Mouse (Mus musculus) neural tube, embryonic 15.5 days (tissue): ENCODE measurements at regions not wholly inside any gene's neighbourhood (a gene's known extent, or its start where the extent isn't known, plus 50 kb on each side); places are given as distances from the start of the nearest gene placed in this dataset.

Source experiments
- ATAC-seq: fragments of 200-750 bp; cut with Nextera tagmentation; 2 replicates; pipeline ENCODE4 v1.8.0; 2017; ENCODE audit warnings: mild to moderate bottlenecking, moderate TSS enrichment, moderate library complexity; ENCODE audit not compliant: low FRiP score
- H3K27ac ChIP-seq: fragments of 300-500 bp; sonication (generic); replicated peaks from 2 replicates; pipeline ENCODE4 v1.5.1; 2015; ENCODE audit warnings: mild to moderate bottlenecking, inconsistent platforms
- H3K27me3 ChIP-seq: fragments of 300-500 bp; sonication (generic); replicated peaks from 2 replicates; pipeline ENCODE4 v1.6.1; 2015; ENCODE audit warnings: inconsistent platforms
- H3K36me3 ChIP-seq: fragments of 300-500 bp; sonication (generic); 2 replicates; pipeline ENCODE4 v1.6.1; 2015; ENCODE audit warnings: inconsistent platforms
- H3K4me1 ChIP-seq: fragments of 300-500 bp; sonication (generic); 2 replicates; pipeline ENCODE4 v1.6.1; 2015; ENCODE audit warnings: inconsistent platforms
- H3K4me2 ChIP-seq: fragments of 300-500 bp; sonication (generic); 2 replicates; pipeline ENCODE4 v1.6.1; 2015; ENCODE audit warnings: inconsistent platforms, mild to moderate bottlenecking, moderate library complexity
- H3K4me3 ChIP-seq: fragments of 300-500 bp; sonication (generic); replicated peaks from 2 replicates; pipeline ENCODE4 v1.5.1; 2015; ENCODE audit warnings: mild to moderate bottlenecking, inconsistent platforms
- H3K9ac ChIP-seq: fragments of 300-500 bp; sonication (generic); replicated peaks from 2 replicates; pipeline ENCODE4 v1.6.1; 2015; ENCODE audit warnings: mild to moderate bottlenecking, inconsistent platforms
- H3K9me3 ChIP-seq: fragments of 300-500 bp; sonication (generic); replicated peaks from 2 replicates; pipeline ENCODE4 v1.6.1; 2016; ENCODE audit warnings: inconsistent platforms
- WGBS: fragments of 180-500 bp; shearing (Covaris S2); methylation state at CpG from one replicate; pipeline ENCODE4 v1.1.7; 2015; ENCODE audit warnings: mixed read lengths; 5-methylcytosine and 5-hydroxymethylcytosine counted together

GRCm38 (mm10) chr1:183633810-183634209 is 215.8 kb downstream of the Hhipl2 start:
- Histone ChIP-seq H3K27ac (no peak overlapping the region), H3K9ac (no peak overlapping the region), H3K4me1 (no peaks in the 10 kb centered on the region), H3K36me3 (no peaks in the 10 kb centered on the region), H3K27me3 (no peaks in the 10 kb centered on the region), H3K4me2 (no peak overlapping the region), H3K4me3 (no peak overlapping the region), H3K9me3 (no peaks in the 10 kb centered on the region)
- no peak for ATAC-seq
- WGBS, result 83% methylated on average over 6 of the region's 6 CpGs

- 78% methylated on average over 1 of the region's 1 CpGs for WGBS
- Histone ChIP-seq H3K27me3 (no peaks in the 10 kb centered on the region), H3K4me1 (no peaks in the 10 kb centered on the region), H3K9ac (no peak overlapping the region), H3K9me3 (no peaks in the 10 kb centered on the region), H3K4me2 (no peak overlapping the region), H3K27ac (no peak overlapping the region), H3K4me3 (no peak overlapping the region), H3K36me3 (no peaks in the 10 kb centered on the region)
- no peak for ATAC-seq
Observed at GRCm38 (mm10) chr1:183634836-183635235, 216.8 kb downstream of the Hhipl2 start.

GRCm38 (mm10) chr1:183637214-183637613 is 219.2 kb downstream of the Hhipl2 start:
- WGBS, result 70% methylated on average over 8 of the region's 8 CpGs
- Histone ChIP-seq H3K4me1 (peaks cover 3% of the 10 kb centered on the region; the same call in 1 of the 2 replicates), H3K9me3 (no peaks in the 10 kb centered on the region), H3K9ac (no peak overlapping the region), H3K4me2 (no peak overlapping the region), H3K36me3 (no peaks in the 10 kb centered on the region), H3K27me3 (no peaks in the 10 kb centered on the region), H3K4me3 (no peak overlapping the region), H3K27ac (no peak overlapping the region)
- no peak for ATAC-seq

GRCm38 (mm10) chr1:183639332-183639731 is 221.3 kb downstream of the Hhipl2 start:
- Histone ChIP-seq H3K4me2 (no peak overlapping the region), H3K27me3 (no peaks in the 10 kb centered on the region), H3K9ac (no peak overlapping the region), H3K4me3 (no peak overlapping the region), H3K4me1 (peaks cover 3% of the 10 kb centered on the region; the same call in 1 of the 2 replicates), H3K27ac (no peak overlapping the region), H3K36me3 (no peaks in the 10 kb centered on the region), H3K9me3 (no peaks in the 10 kb centered on the region)
- 38% methylated on average over 7 of the region's 7 CpGs for WGBS
- ATAC-seq, result no peak

- no peak overlapping the region for H3K4me3 ChIP-seq
- H3K4me2 ChIP-seq, result no peak overlapping the region
- no peaks in the 10 kb centered on the region for H3K36me3 ChIP-seq
- no peak overlapping the region for H3K9ac ChIP-seq
- ATAC-seq, result no peak
- H3K27me3 ChIP-seq, result no peaks in the 10 kb centered on the region
- no peaks in the 10 kb centered on the region for H3K9me3 ChIP-seq
- H3K27ac ChIP-seq, result no peak overlapping the region; the same call in 1 of the 2 replicates
- peaks cover 3% of the 10 kb centered on the region; the same call in 1 of the 2 replicates for H3K4me1 ChIP-seq
- WGBS, result 55% methylated on average over 8 of the region's 8 CpGs
Observed at GRCm38 (mm10) chr1:183640568-183640967, 222.6 kb downstream of the Hhipl2 start.

- no peaks in the 10 kb centered on the region for H3K9me3 ChIP-seq
- 72% methylated on average over 2 of the region's 2 CpGs for WGBS
- no peak overlapping the region for H3K4me3 ChIP-seq
- H3K4me2 ChIP-seq, result no peak overlapping the region
- no peak overlapping the region for H3K27ac ChIP-seq
- H3K9ac ChIP-seq, result no peak overlapping the region
- peaks cover 3% of the 10 kb centered on the region; the same call in 1 of the 2 replicates for H3K4me1 ChIP-seq
- H3K27me3 ChIP-seq, result no peaks in the 10 kb centered on the region
- no peak for ATAC-seq
- H3K36me3 ChIP-seq, result no peaks in the 10 kb centered on the region
Observed at GRCm38 (mm10) chr1:183644001-183644400, 226.0 kb downstream of the Hhipl2 start.

GRCm38 (mm10) chr1:183653878-183654277 is 235.9 kb downstream of the Hhipl2 start:
- 79% methylated on average over 6 of the region's 6 CpGs for WGBS
- Histone ChIP-seq H3K36me3 (no peaks in the 10 kb centered on the region), H3K27ac (no peak overlapping the region), H3K9me3 (no peaks in the 10 kb centered on the region), H3K27me3 (no peaks in the 10 kb centered on the region), H3K9ac (no peak overlapping the region), H3K4me1 (no peaks in the 10 kb centered on the region), H3K4me3 (no peak overlapping the region), H3K4me2 (no peak overlapping the region)
- no peak for ATAC-seq

- H3K27ac ChIP-seq, result no peak overlapping the region
- H3K9ac ChIP-seq, result no peak overlapping the region
- H3K36me3 ChIP-seq, result no peaks in the 10 kb centered on the region
- WGBS, result 68% methylated on average over 5 of the region's 5 CpGs
- no peaks in the 10 kb centered on the region for H3K27me3 ChIP-seq
- no peaks in the 10 kb centered on the region for H3K4me1 ChIP-seq
- no peak overlapping the region for H3K4me3 ChIP-seq
- no peak for ATAC-seq
- H3K9me3 ChIP-seq, result no peaks in the 10 kb centered on the region
- no peak overlapping the region for H3K4me2 ChIP-seq
Observed at GRCm38 (mm10) chr1:183657043-183657442, 239.0 kb downstream of the Hhipl2 start.

GRCm38 (mm10) chr1:183660541-183660940 is 242.5 kb downstream of the Hhipl2 start:
- Histone ChIP-seq H3K4me2 (no peak overlapping the region), H3K27ac (no peak overlapping the region), H3K27me3 (no peaks in the 10 kb centered on the region), H3K4me3 (no peak overlapping the region), H3K9ac (no peak overlapping the region), H3K4me1 (no peaks in the 10 kb centered on the region), H3K9me3 (no peaks in the 10 kb centered on the region), H3K36me3 (no peaks in the 10 kb centered on the region)
- ATAC-seq, result no peak
- 68% methylated on average over 2 of the region's 2 CpGs for WGBS

GRCm38 (mm10) chr1:183662369-183663043 is 244.5 kb downstream of the Hhipl2 start:
- Histone ChIP-seq H3K27me3 (no peaks in the 10 kb centered on the region), H3K36me3 (no peaks in the 10 kb centered on the region), H3K9me3 (no peaks in the 10 kb centered on the region), H3K4me1 (no peaks in the 10 kb centered on the region), H3K27ac (no peak overlapping the region), H3K9ac (no peak overlapping the region), H3K4me3 (no peak overlapping the region), H3K4me2 (no peak overlapping the region)
- 85% methylated on average over 15 of the region's 15 CpGs for WGBS
- no peak for ATAC-seq

GRCm38 (mm10) chr1:183669271-183669670 is 251.3 kb downstream of the Hhipl2 start:
- Histone ChIP-seq H3K4me1 (peaks cover 12% of the 10 kb centered on the region; the same call in 1 of the 2 replicates), H3K4me2 (no peak overlapping the region), H3K36me3 (no peaks in the 10 kb centered on the region), H3K9me3 (no peaks in the 10 kb centered on the region), H3K27ac (no peak overlapping the region), H3K9ac (no peak overlapping the region), H3K27me3 (no peaks in the 10 kb centered on the region), H3K4me3 (no peak overlapping the region)
- ATAC-seq, result no peak
- 76% methylated on average over 8 of the region's 8 CpGs for WGBS

- Histone ChIP-seq H3K4me3 (no peak overlapping the region), H3K4me1 (peaks cover 12% of the 10 kb centered on the region; the same call in 1 of the 2 replicates), H3K9ac (no peak overlapping the region), H3K27me3 (no peaks in the 10 kb centered on the region), H3K4me2 (peak overlapping the region; percentile 11; the same call in 1 of the 2 replicates), H3K9me3 (no peaks in the 10 kb centered on the region), H3K36me3 (no peaks in the 10 kb centered on the region), H3K27ac (no peak overlapping the region)
- 42% methylated on average over 11 of the region's 11 CpGs for WGBS
- 0 out of 2 replicates have a peak, but pooled peaks have one; percentile 41 for ATAC-seq
Observed at GRCm38 (mm10) chr1:183669674-183670073, 251.7 kb downstream of the Hhipl2 start.
